Mouse (Mus musculus) adrenal gland, postnatal 10 days (tissue): ENCODE measurements at regions not wholly inside any gene's neighbourhood (a gene's known extent, or its start where the extent isn't known, plus 50 kb on each side); places are given as distances from the start of the nearest gene placed in this dataset.
A peak's percentile ranks its signal among the peaks of the same experiment; 100 is the strongest.

Experiments
- DNase-seq: peaks from one replicate; pipeline ENCODE4 v3.0.0; 2021; ENCODE audit warnings: mixed read lengths

GRCm38 (mm10) chr1:137418388-137418787 is 458.1 kb upstream of the Nr5a2 start:
- no peak for DNase-seq

GRCm38 (mm10) chr1:137396736-137397135 is 436.5 kb upstream of the Nr5a2 start:
- no peak for DNase-seq

- no peak for DNase-seq
Measured at GRCm38 (mm10) chr1:137387509-137387908, 427.3 kb upstream of the Nr5a2 start.

- DNase-seq, result no peak
Measured at GRCm38 (mm10) chr1:137378072-137378985, 418.1 kb upstream of the Nr5a2 start.

GRCm38 (mm10) chr1:137376685-137377084 is 416.4 kb upstream of the Nr5a2 start:
- no peak for DNase-seq

GRCm38 (mm10) chr1:137374641-137375040 is 414.4 kb upstream of the Nr5a2 start:
- peak; percentile 21 for DNase-seq

GRCm38 (mm10) chr1:137373509-137374420 is 413.5 kb upstream of the Nr5a2 start:
- DNase-seq, result no peak

- no peak for DNase-seq
Measured at GRCm38 (mm10) chr1:137372236-137372635, 412.0 kb upstream of the Nr5a2 start.

- DNase-seq, result no peak
Measured at GRCm38 (mm10) chr1:137364396-137364795, 404.1 kb upstream of the Nr5a2 start.

- DNase-seq, result no peak
Measured at GRCm38 (mm10) chr1:137363969-137364368, 403.7 kb upstream of the Nr5a2 start.

- no peak for DNase-seq
Measured at GRCm38 (mm10) chr1:137363561-137363960, 403.3 kb upstream of the Nr5a2 start.

GRCm38 (mm10) chr1:137360688-137361570 is 400.7 kb upstream of the Nr5a2 start:
- peak; percentile 74 for DNase-seq

- DNase-seq, result no peak
Measured at GRCm38 (mm10) chr1:137355941-137356512, 395.8 kb upstream of the Nr5a2 start.

GRCm38 (mm10) chr1:137352390-137353027 is 392.3 kb upstream of the Nr5a2 start:
- DNase-seq, result no peak

GRCm38 (mm10) chr1:137334137-137334536 is 373.9 kb upstream of the Nr5a2 start:
- DNase-seq, result no peak

- DNase-seq, result no peak
Measured at GRCm38 (mm10) chr1:137332108-137332769, 372.0 kb upstream of the Nr5a2 start.

GRCm38 (mm10) chr1:137331746-137332107 is 371.5 kb upstream of the Nr5a2 start:
- no peak for DNase-seq

GRCm38 (mm10) chr1:137330634-137331033 is 370.4 kb upstream of the Nr5a2 start:
- DNase-seq, result peak; percentile 60

GRCm38 (mm10) chr1:137323884-137324594 is 363.8 kb upstream of the Nr5a2 start:
- DNase-seq, result peak; percentile 18
